Mouse (Mus musculus) cerebellum, adult 2 months (tissue): ENCODE data around the gene Tinagl1. TPM values are rescaled to one million over a fixed set of nuclear protein-coding genes. Genes with fewer than 3 reads are reported as not detected.

ENCODE experiments used
- DNase-seq, 2 experiments: peaks; one replicate each; pipeline ENCODE4 v3.0.0; 2021
- H3K27ac ChIP-seq: fragments of 200-500 bp; 2 replicates; pipeline ENCODE4 v1.5.1; 2012; ENCODE audit warnings: low read length, control low read depth, inconsistent platforms; ENCODE audit not compliant: insufficient read depth
- H3K27me3 ChIP-seq: fragments of 200-500 bp; 2 replicates; pipeline ENCODE4 v1.6.1; 2012; ENCODE audit warnings: inconsistent platforms, mild to moderate bottlenecking, low read length, moderate library complexity; ENCODE audit not compliant: control insufficient read depth, insufficient read depth
- H3K4me1 ChIP-seq: fragments of 200-500 bp; 2 replicates; pipeline ENCODE4 v1.6.1; 2011; ENCODE audit warnings: low read length; ENCODE audit not compliant: control insufficient read depth, insufficient read depth
- H3K4me3 ChIP-seq: fragments of 200-500 bp; replicated peaks from 2 replicates; pipeline ENCODE3; 2011; ENCODE audit warnings: mild to moderate bottlenecking, low read depth, low read length, control low read depth; ENCODE audit not compliant: insufficient read depth
- CTCF ChIP-seq: fragments of 200-500 bp; IDR thresholded peaks from 2 replicates; pipeline ENCODE4 v1.5.1; 2011; ENCODE audit warnings: low read depth, mild to moderate bottlenecking, control low read depth, low read length, moderate library complexity, borderline replicate concordance; ENCODE audit not compliant: insufficient read depth
- POLR2A ChIP-seq: fragments of 200-500 bp; IDR thresholded peaks from 2 replicates; pipeline ENCODE4 v1.6.1; 2011; ENCODE audit warnings: low read length, control low read depth, borderline replicate concordance; ENCODE audit not compliant: insufficient read depth
- WGBS: fragments of 180-500 bp; shearing (Covaris S2); methylation state at CpG from one replicate; pipeline ENCODE4 v1.1.7; 2018; 5-methylcytosine and 5-hydroxymethylcytosine counted together
- polyA plus RNA-seq: library from polyadenylated mRNA; depleted of rRNA; stranded (reverse); fragments of >200 nt; gene quantifications from 2 replicates; pipeline ENCODE4 v1.2.3, GENCODE M21; 2012; rRNA removed

Tinagl1 gene
- polyA plus RNA-seq, 1 experiment: 12.8 TPM

- WGBS: 64% methylated on average over 4 of the region's 4 CpGs
- no peaks in the 10 kb centered on the region for H3K4me1 ChIP-seq
- TF ChIP-seq CTCF (no peak), POLR2A (no peak)
- H3K27ac ChIP-seq: no peak overlapping the region
- DNase-seq: no peak
- H3K4me3 ChIP-seq: no peak overlapping the region
- no peaks in the 10 kb centered on the region for H3K27me3 ChIP-seq
Observed at GRCm38 (mm10) chr4:130120752-130121151, 54.2 kb downstream of the Tinagl1 start.

Other genes with a start within 250 kb of the Tinagl1 start
- gene Spocd1, start 245.9 kb downstream of the Tinagl1 start, polyA plus RNA-seq: 0.27 and 0.29 TPM in 2 replicates
- gene Adgrb2, start 190.3 kb downstream of the Tinagl1 start, polyA plus RNA-seq: 116 and 130 TPM in 2 replicates
- 36.4 and 44.3 TPM in 2 replicates for gene Col16a1, start 127.3 kb downstream of the Tinagl1 start, polyA plus RNA-seq
- 89.3 and 90.2 TPM in 2 replicates for gene Pef1, start 72.6 kb downstream of the Tinagl1 start, polyA plus RNA-seq
- gene Hcrtr1, start 35.8 kb downstream of the Tinagl1 start, polyA plus RNA-seq: 4.3 and 5.2 TPM in 2 replicates
- 0.33 and 0.67 TPM in 2 replicates for gene Gm853, start 47.3 kb upstream of the Tinagl1 start, polyA plus RNA-seq
- gene Serinc2, start 104.1 kb upstream of the Tinagl1 start, polyA plus RNA-seq: 39.6 and 46.5 TPM in 2 replicates
- 196 and 220 TPM in 2 replicates for gene Fabp3, start 133.5 kb upstream of the Tinagl1 start, polyA plus RNA-seq
- 1.6 and 1.7 TPM in 2 replicates for gene Gm10570, start 133.6 kb upstream of the Tinagl1 start, polyA plus RNA-seq
- 87.9 and 89.6 TPM in 2 replicates for gene Zcchc17, start 184.8 kb upstream of the Tinagl1 start, polyA plus RNA-seq
- 35.7 and 39.5 TPM in 2 replicates for gene Snrnp40, start 185.0 kb upstream of the Tinagl1 start, polyA plus RNA-seq